Mouse (Mus musculus) olfactory bulb, adult 2 months (tissue): Measurements from ENCODE around the gene Peli3. TPM values are rescaled to one million over a fixed set of nuclear protein-coding genes. Genes with fewer than 3 reads are reported as not detected.

ENCODE experiments used
- H3K27ac ChIP-seq: fragments of 200-500 bp; 2 replicates; pipeline ENCODE4 v1.5.1; 2012; ENCODE audit warnings: low read depth, low read length; ENCODE audit not compliant: insufficient read depth
- H3K4me1 ChIP-seq: fragments of 200-500 bp; 2 replicates; pipeline ENCODE4 v1.6.1; 2012; ENCODE audit warnings: low read length; ENCODE audit not compliant: control insufficient read depth, insufficient read depth
- H3K4me3 ChIP-seq: fragments of 200-500 bp; 2 replicates; pipeline ENCODE4 v1.5.1; 2012; ENCODE audit warnings: mild to moderate bottlenecking, low read depth, low read length, moderate library complexity; ENCODE audit not compliant: insufficient read depth
- CTCF ChIP-seq: fragments of 200-500 bp; IDR thresholded peaks from 2 replicates; pipeline ENCODE4 v1.5.1; 2012; ENCODE audit warnings: low read depth, mild to moderate bottlenecking, low read length, moderate library complexity; ENCODE audit not compliant: insufficient read depth
- POLR2A ChIP-seq: fragments of 200-500 bp; IDR thresholded peaks from 2 replicates; pipeline ENCODE4 v1.6.1; 2012; ENCODE audit warnings: mild to moderate bottlenecking, low read depth, low read length, moderate library complexity; ENCODE audit not compliant: insufficient read depth
- WGBS: fragments of 180-500 bp; shearing (Covaris S2); methylation state at CpG from one replicate; pipeline ENCODE4 v1.1.7; 2018; 5-methylcytosine and 5-hydroxymethylcytosine counted together
- polyA plus RNA-seq: library from polyadenylated mRNA; stranded (reverse); fragments of >200 nt; gene quantifications from 2 replicates; pipeline ENCODE4 v1.2.4, GENCODE M21; 2012; ENCODE audit warnings: low replicate concordance; ENCODE audit not compliant: missing spikeins, insufficient read depth, insufficient read length

Peli3 gene
- polyA plus RNA-seq, 1 experiment = not detected

DNA sequence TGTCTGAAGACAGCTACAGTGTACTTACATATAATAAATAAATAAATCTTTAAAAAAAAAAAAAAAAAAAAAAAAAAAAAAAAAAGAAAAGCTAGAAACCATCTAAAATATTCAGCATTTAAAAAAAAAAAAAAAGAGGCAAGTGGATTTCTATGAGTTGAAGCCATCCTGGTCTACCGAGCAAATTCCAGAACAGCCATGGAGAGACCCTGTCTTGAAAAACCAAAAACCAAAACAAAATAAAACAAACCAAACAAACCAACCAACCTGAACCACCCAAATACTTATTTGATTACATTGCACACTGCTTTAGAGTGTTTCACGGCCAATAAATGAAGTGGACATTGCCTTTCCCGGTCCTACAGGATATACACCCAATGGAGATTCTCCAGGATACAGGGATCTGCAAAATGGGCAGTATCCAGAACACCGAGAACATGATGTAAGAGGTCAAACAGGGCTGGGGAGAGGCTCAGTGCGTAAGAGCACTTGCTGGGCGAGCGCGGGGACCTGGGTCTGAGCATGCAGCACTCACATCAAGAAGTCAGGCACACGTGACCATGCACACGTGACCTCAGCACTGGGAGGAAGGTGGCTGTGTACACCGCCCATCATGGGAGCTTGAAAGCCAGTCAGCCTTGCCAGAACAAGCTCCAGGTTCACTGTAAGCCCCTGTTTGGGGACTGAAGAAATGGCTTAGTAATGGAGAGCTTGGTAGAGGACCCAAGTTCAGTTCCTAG, 17.6 kb downstream of the Peli3 start:
- H3K4me1 ChIP-seq = peaks cover 12% of the 10 kb centered on the region
- no peak for TF ChIP-seq CTCF
- no peak for TF ChIP-seq POLR2A
- no peak overlapping the region for H3K4me3 ChIP-seq
- 97% methylated on average over 11 of the region's 11 CpGs for WGBS
- no peak overlapping the region for H3K27ac ChIP-seq

DNA sequence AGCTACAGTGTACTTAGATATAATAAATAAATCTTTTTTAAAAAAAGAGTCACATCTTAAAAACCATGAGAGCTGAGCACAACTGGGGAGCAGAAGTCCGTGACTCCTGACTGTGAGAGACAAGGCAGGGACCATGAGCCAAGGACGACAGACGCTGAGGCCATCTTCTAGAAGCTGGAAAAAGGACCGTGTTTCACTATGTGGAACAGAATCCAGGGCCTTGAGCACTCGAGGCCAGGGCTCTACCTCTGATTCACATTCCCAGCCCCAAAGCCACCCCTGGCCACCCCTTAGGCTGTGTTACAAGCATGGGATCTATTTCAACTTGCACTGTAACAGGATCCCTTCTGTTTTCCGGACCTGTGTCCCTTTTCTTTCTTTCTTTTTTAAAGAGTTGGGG, 23.3 kb downstream of the Peli3 start:
- Histone ChIP-seq H3K27ac (no peak overlapping the region), H3K4me1 (no peaks in the 10 kb centered on the region), H3K4me3 (no peak overlapping the region)
- WGBS = 81% methylated on average over 6 of the region's 6 CpGs
- no peak for TF ChIP-seq CTCF
- no peak for TF ChIP-seq POLR2A

DNA sequence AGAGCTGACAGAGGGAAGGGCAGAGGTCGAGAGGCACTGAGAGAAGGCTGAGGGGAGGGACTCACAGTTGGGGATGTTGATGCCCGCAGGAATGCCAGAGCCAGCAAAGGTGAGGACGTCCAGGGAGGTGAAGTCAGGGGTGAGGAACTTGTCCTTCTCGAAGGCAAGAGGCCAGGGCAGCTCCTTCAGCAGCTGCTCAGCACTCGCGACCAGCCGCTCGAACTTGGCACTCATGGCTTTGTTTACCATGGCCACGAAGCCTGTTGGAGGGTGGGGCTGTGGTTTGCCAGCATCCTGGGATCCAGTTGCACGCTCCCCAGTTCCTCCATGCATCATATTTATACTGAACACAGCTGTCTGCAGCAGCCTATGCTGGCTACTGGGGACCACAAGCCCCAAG, 26.1 kb downstream of the Peli3 start:
- H3K4me1 ChIP-seq = no peaks in the 10 kb centered on the region
- no peak overlapping the region for H3K4me3 ChIP-seq
- TF ChIP-seq POLR2A = no peak
- no peak for TF ChIP-seq CTCF
- 91% methylated on average over 10 of the region's 10 CpGs for WGBS
- no peak overlapping the region for H3K27ac ChIP-seq

DNA sequence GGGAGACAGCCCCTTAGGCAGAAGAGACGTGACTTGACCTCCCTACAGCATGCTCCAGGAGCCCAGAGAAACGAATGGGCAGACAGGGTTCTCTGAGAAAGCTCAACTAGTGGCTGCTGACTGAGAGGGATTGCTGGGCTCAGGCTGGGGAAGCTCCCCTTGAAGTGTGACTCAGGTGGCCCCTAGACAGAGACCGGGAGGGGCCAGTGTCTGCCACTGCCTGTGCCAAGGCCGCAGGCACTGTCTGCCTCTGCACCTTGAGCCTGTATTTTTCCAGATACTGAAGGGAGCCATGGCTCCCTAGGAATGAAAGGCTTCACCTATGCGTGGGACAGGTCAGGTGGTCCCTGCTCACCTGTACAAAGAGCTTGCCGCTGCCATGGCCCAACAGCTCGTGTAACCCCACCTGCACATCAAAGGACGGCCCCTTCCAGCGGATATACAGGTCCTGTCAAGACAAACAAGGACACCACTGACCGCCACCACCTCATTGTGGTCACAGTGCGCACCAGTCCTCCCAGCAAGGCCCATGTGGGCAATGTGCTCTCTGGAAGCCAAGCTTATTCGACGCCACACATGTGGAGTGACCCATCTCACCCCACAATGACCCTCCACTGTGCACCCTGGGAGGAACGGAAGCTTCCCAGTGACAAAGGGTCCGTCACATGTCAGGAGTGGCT, 26.9 kb downstream of the Peli3 start:
- H3K4me3 ChIP-seq = no peak overlapping the region
- WGBS = 90% methylated on average over 15 of the region's 15 CpGs
- TF ChIP-seq POLR2A (no peak), CTCF (no peak)

DNA sequence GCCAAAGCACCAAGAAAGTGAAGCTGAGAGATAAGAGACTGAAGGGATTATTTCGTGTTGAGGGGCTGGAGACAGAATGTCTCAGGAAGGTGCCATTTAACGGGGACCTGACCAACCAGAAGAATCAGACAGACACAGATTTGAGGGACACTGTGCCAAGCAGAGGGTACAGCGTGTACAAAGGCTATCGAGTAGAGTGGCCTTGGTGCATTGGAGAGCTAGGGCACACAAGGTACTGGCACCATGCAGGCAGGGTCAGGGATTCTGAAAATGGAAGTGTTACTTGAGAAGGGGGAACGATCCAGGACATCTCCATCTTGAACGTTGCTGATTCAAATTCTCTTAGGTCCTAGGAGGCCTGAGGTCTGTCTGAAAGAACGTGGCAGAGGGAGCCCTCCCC, 33.6 kb downstream of the Peli3 start:
- 91% methylated on average over 7 of the region's 7 CpGs for WGBS
- Histone ChIP-seq H3K27ac (no peak overlapping the region), H3K4me3 (no peak overlapping the region), H3K4me1 (no peaks in the 10 kb centered on the region)
- no peak for TF ChIP-seq CTCF
- TF ChIP-seq POLR2A = no peak

More for the DNA sequence above, 26.9 kb downstream of the Peli3 start:
- H3K27ac ChIP-seq = no peak overlapping the region
- H3K4me1 ChIP-seq = no peaks in the 10 kb centered on the region

DNA sequence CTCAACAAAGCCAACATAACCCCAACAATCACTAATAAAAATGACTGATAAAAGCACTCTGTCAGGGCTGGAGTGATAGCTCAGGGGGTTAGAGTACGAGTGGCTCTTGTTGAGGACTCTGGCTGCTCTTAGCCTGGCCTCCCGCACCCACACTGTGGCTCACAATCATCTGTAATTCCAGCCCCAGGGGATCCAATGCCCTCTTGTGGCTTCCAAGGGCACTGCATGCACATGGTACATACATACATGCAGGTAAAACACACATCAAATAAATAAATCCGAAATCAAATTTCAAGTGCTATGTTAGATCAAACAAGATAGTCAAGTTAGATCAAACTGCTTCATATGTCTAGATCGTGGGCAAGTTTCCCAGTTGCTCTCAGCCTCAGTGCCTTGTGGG, 34.8 kb downstream of the Peli3 start:
- TF ChIP-seq CTCF (no peak), POLR2A (no peak)
- 69% methylated on average over 4 of the region's 4 CpGs for WGBS
- H3K27ac ChIP-seq = no peak overlapping the region
- H3K4me3 ChIP-seq = no peak overlapping the region
- no peaks in the 10 kb centered on the region for H3K4me1 ChIP-seq

DNA sequence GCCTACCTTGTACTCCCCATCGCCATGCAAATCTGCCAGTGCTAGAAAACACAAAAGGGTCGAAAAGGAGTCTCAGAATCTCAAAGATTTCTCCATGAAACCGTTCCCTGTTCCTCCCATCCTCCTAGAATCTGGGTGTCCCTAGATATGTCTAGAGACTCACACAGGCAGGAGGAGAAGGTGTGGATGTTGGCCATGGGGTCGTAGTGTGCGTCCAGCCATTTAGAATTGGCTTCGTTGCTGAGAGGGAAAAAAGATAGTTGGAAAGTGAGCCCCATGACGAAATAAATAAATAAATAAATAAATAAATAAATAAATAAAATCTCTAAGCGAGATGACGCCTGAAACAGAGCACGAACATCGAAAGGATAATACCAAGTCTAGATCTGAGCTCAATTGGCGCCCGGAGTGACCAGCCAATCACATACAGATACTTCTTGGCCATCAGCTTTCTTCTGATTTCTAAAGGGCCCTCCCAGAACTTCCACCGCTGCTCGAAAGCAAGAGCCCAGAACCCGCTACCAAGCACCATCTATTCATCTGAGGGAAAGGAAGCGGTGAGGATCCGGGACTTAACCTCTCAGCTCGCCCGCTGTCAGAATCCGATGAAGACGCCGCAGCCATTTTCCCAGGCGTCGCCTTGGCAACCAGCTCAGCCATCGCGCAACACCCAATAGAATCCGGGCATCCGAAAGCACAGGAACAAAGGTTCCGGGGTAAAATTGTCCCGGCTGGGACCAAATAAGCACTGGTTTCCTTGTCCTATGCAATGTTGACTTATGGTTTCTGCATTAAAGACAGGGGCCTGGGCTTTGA, 36.7 kb downstream of the Peli3 start, which contains the start of gene Bbs1:
Bbs1 (minus strand) TSS at position 650 of the 816 bp plus-strand sequence.
- H3K27ac ChIP-seq = peak within 1 kb of the TSS; percentile 53; the same call in 1 of the 2 replicates
- TF ChIP-seq CTCF (no peak), POLR2A (peak; percentile 56; the same call in 1 of the 2 replicates)

DNA sequence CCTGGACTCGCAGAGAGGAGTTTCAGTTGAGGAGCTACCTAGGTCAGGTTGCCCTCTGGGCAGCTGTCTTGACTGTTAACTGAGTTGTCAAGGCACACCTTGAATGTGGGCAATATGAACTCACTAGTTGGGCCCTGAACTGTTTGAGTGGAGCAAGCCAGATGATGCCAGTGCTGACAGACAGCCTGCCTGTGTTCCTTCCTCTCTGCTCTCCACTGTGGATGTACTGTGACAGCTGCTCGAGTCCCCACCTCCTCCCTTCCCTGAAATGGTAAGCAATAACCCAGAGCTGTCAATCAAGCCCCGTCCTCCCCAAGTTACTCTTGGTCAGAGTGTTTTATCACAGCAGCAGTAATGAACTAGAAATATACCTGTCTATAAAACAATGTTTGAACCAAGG, 43.0 kb downstream of the Peli3 start:
- WGBS = 83% methylated on average over 3 of the region's 3 CpGs

More for the DNA sequence above, 36.7 kb downstream of the Peli3 start, which contains the start of gene Bbs1:
- Histone ChIP-seq H3K4me1 (no peaks in the 10 kb centered on the region), H3K4me3 (peak within 1 kb of the TSS; percentile 85)
- WGBS = 2% methylated on average over 31 of the region's 31 CpGs

DNA sequence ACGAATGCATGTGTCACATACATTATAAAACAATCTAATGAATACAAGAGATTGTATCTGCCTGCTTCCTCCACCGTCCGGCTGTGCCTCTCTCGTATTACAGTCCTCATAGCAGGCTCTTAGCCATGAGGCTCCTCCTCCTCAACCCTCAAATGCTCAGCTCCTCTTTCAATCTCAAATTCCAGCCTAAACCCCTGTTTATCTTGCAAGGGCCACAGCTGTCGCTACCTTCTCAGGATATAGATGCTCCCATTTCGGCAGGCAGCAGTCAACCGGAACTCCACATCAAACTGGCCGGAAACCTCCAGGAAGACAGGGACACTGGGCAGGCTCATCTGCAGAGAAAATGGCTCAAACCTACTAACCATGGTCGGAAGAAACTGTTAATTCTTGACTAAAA, 44.0 kb downstream of the Peli3 start:
- no peak for TF ChIP-seq POLR2A
- no peak for TF ChIP-seq CTCF
- no peak overlapping the region for H3K4me3 ChIP-seq
- 87% methylated on average over 9 of the region's 9 CpGs for WGBS
- H3K27ac ChIP-seq = no peak overlapping the region
- no peaks in the 10 kb centered on the region for H3K4me1 ChIP-seq

More for the DNA sequence above, 43.0 kb downstream of the Peli3 start:
- TF ChIP-seq CTCF = no peak
- no peak for TF ChIP-seq POLR2A
- H3K4me3 ChIP-seq = no peak overlapping the region
- H3K27ac ChIP-seq = no peak overlapping the region
- H3K4me1 ChIP-seq = no peaks in the 10 kb centered on the region
